Mouse (Mus musculus) embryonic facial prominence, embryonic 11.5 days (tissue): ENCODE measurements around the gene Ankrd33. TPM values are rescaled to one million over a fixed set of nuclear protein-coding genes. Genes with fewer than 3 reads are reported as not detected.

ENCODE experiments used
- ATAC-seq: fragments of 200-750 bp; cut with Nextera tagmentation; replicated peaks from 2 replicates; pipeline ENCODE4 v1.8.0; 2017; ENCODE audit warnings: low read depth; ENCODE audit not compliant: insufficient number of reproducible peaks, low FRiP score, low TSS enrichment
- DNase-seq: peaks from one replicate; pipeline ENCODE4 v3.0.0-alpha.2; 2015; ENCODE audit warnings: low spot score
- H3K27ac ChIP-seq: fragments of 300-500 bp; sonication (generic); replicated peaks from 2 replicates; pipeline ENCODE4 v1.5.1; 2014; ENCODE audit warnings: mild to moderate bottlenecking, low read depth, low read length, control low read depth
- H3K27me3 ChIP-seq: fragments of 300-500 bp; sonication (generic); 2 replicates; pipeline ENCODE4 v1.6.1; 2014; ENCODE audit warnings: mild to moderate bottlenecking, low read length, moderate library complexity, mixed read lengths; ENCODE audit not compliant: control insufficient read depth, insufficient read depth
- H3K36me3 ChIP-seq: fragments of 300-500 bp; sonication (generic); replicated peaks from 2 replicates; pipeline ENCODE4 v1.6.1; 2014; ENCODE audit warnings: low read depth, mild to moderate bottlenecking, low read length, moderate library complexity, mixed read lengths; ENCODE audit not compliant: control insufficient read depth, insufficient read depth
- H3K4me1 ChIP-seq: fragments of 300-500 bp; sonication (generic); 2 replicates; pipeline ENCODE4 v1.6.1; 2014; ENCODE audit warnings: low read length, mixed read lengths; ENCODE audit not compliant: control insufficient read depth, insufficient read depth
- H3K4me2 ChIP-seq: fragments of 300-500 bp; sonication (generic); 2 replicates; pipeline ENCODE4 v1.6.1; 2014; ENCODE audit warnings: low read depth, mild to moderate bottlenecking, control low read depth, low read length, moderate library complexity
- H3K4me3 ChIP-seq: fragments of 300-500 bp; sonication (generic); 2 replicates; pipeline ENCODE4 v1.5.1; 2014; ENCODE audit warnings: low read depth, low read length, control low read depth
- H3K9ac ChIP-seq: fragments of 300-500 bp; sonication (generic); replicated peaks from 2 replicates; pipeline ENCODE4 v1.6.1; 2014; ENCODE audit warnings: mild to moderate bottlenecking, control low read depth, low read length
- H3K9me3 ChIP-seq: fragments of 300-500 bp; sonication (generic); replicated peaks from 2 replicates; pipeline ENCODE4 v1.6.1; 2016; ENCODE audit warnings: mild to moderate bottlenecking, low read length, inconsistent platforms, mixed read lengths; ENCODE audit not compliant: control insufficient read depth
- WGBS: fragments of 180-500 bp; shearing (Covaris S2); extraction: QIAGEN DNeasy Blood & Tissue Kit; methylation state at CpG from one replicate; pipeline ENCODE4 v1.1.7; 2014; 5-methylcytosine and 5-hydroxymethylcytosine counted together
- polyA plus RNA-seq: library from polyadenylated mRNA; unstranded; fragments of >200 nt; fragmentation: Nextera tagmentation; extraction: Ambion mirVana; gene quantifications from 2 replicates; pipeline ENCODE4 v1.2.1, GENCODE M21; 2014

The Ankrd33 gene
- polyA plus RNA-seq, 1 experiment from 2014 or later = not detected

- Histone ChIP-seq H3K4me1 (peaks cover 9% of the 10 kb centered on the region), H3K9me3 (no peaks in the 10 kb centered on the region), H3K4me3 (no peak overlapping the region), H3K36me3 (no peaks in the 10 kb centered on the region), H3K27ac (no peak overlapping the region), H3K9ac (no peak overlapping the region; the same call in 1 of the 2 replicates), H3K4me2 (no peak overlapping the region), H3K27me3 (no peaks in the 10 kb centered on the region)
- ATAC-seq = no peak
- 65% methylated on average over 15 of the region's 15 CpGs for WGBS
- DNase-seq = no peak
Observed at GRCm38 (mm10) chr15:101146100-101146965, 30.8 kb downstream of the Ankrd33 start.

GRCm38 (mm10) chr15:101147115-101147909, 31.8 kb downstream of the Ankrd33 start:
- no peak for ATAC-seq
- H3K36me3 ChIP-seq = no peaks in the 10 kb centered on the region
- no peaks in the 10 kb centered on the region for H3K27me3 ChIP-seq
- no peak overlapping the region for H3K4me3 ChIP-seq
- H3K9ac ChIP-seq = no peak overlapping the region
- H3K27ac ChIP-seq = no peak overlapping the region
- peaks cover 9% of the 10 kb centered on the region for H3K4me1 ChIP-seq
- WGBS = 79% methylated on average over 16 of the region's 16 CpGs
- DNase-seq = no peak
- no peak overlapping the region for H3K4me2 ChIP-seq
- H3K9me3 ChIP-seq = no peaks in the 10 kb centered on the region

- WGBS = 51% methylated on average over 6 of the region's 6 CpGs
- ATAC-seq = no peak
- DNase-seq = no peak
- H3K4me3 ChIP-seq = no peak overlapping the region
- no peak overlapping the region for H3K4me2 ChIP-seq
- H3K4me1 ChIP-seq = peaks cover 9% of the 10 kb centered on the region
- H3K9me3 ChIP-seq = no peaks in the 10 kb centered on the region
- no peak overlapping the region for H3K9ac ChIP-seq
- H3K36me3 ChIP-seq = no peaks in the 10 kb centered on the region
- no peak overlapping the region; the same call in 1 of the 2 replicates for H3K27ac ChIP-seq
- H3K27me3 ChIP-seq = no peaks in the 10 kb centered on the region
Observed at GRCm38 (mm10) chr15:101147910-101148273, 32.3 kb downstream of the Ankrd33 start.

- no peak overlapping the region for H3K4me3 ChIP-seq
- no peak overlapping the region for H3K27ac ChIP-seq
- no peak for ATAC-seq
- H3K4me2 ChIP-seq = no peak overlapping the region
- no peak overlapping the region for H3K9ac ChIP-seq
- DNase-seq = no peak
- no peaks in the 10 kb centered on the region for H3K36me3 ChIP-seq
- no peaks in the 10 kb centered on the region for H3K9me3 ChIP-seq
- peaks cover 2% of the 10 kb centered on the region for H3K4me1 ChIP-seq
- WGBS = 61% methylated on average over 6 of the region's 6 CpGs
- no peaks in the 10 kb centered on the region for H3K27me3 ChIP-seq
Observed at GRCm38 (mm10) chr15:101148604-101149003, 33.0 kb downstream of the Ankrd33 start.

- H3K36me3 ChIP-seq = no peaks in the 10 kb centered on the region
- 85% methylated on average over 9 of the region's 9 CpGs for WGBS
- no peaks in the 10 kb centered on the region for H3K27me3 ChIP-seq
- H3K27ac ChIP-seq = no peak overlapping the region
- no peak overlapping the region for H3K4me2 ChIP-seq
- DNase-seq (no peak), ATAC-seq (no peak)
- no peak overlapping the region for H3K9ac ChIP-seq
- no peaks in the 10 kb centered on the region; the same call in 1 of the 2 replicates for H3K4me1 ChIP-seq
- H3K9me3 ChIP-seq = no peaks in the 10 kb centered on the region
- no peak overlapping the region for H3K4me3 ChIP-seq
Observed at GRCm38 (mm10) chr15:101151409-101152261, 36.1 kb downstream of the Ankrd33 start.

GRCm38 (mm10) chr15:101154700-101155616, 39.4 kb downstream of the Ankrd33 start:
- DNase-seq (no peak), ATAC-seq (no peak)
- Histone ChIP-seq H3K9ac (no peak overlapping the region), H3K4me2 (no peak overlapping the region), H3K9me3 (no peaks in the 10 kb centered on the region), H3K4me3 (no peak overlapping the region), H3K27ac (no peak overlapping the region), H3K36me3 (no peaks in the 10 kb centered on the region), H3K4me1 (no peaks in the 10 kb centered on the region), H3K27me3 (no peaks in the 10 kb centered on the region)
- 85% methylated on average over 7 of the region's 7 CpGs for WGBS

- Histone ChIP-seq H3K9ac (no peak overlapping the region), H3K9me3 (no peaks in the 10 kb centered on the region), H3K27me3 (no peaks in the 10 kb centered on the region), H3K27ac (no peak overlapping the region), H3K4me2 (no peak overlapping the region), H3K36me3 (no peaks in the 10 kb centered on the region), H3K4me3 (no peak overlapping the region), H3K4me1 (no peaks in the 10 kb centered on the region)
- DNase-seq (no peak), ATAC-seq (no peak)
- WGBS = 17% methylated on average over 1 of the region's 1 CpGs
Observed at GRCm38 (mm10) chr15:101160128-101160527, 44.6 kb downstream of the Ankrd33 start.
